Mouse (Mus musculus): Measurements from ENCODE around the gene Hoxa2. TPM values are rescaled to one million over a fixed set of nuclear protein-coding genes. Genes with fewer than 3 reads are reported as not detected.

Hoxa2 gene
- total RNA-seq (2014; fragmentation: Nextera tagmentation) = 0.53 TPM in 1 of 2 replicates, not detected in the other
- not detected in 2 replicates for total RNA-seq (2017)

GRCm38 (mm10) chr6:52164626-52165440 is at the start of gene Hoxa2:
Gene Hoxa2, minus strand, starts transcription at chr6:52164831.
- no peak for ATAC-seq (replicated peaks; ENCODE audit: poor library complexity, severe bottlenecking)

- no peak for ATAC-seq (replicated peaks; ENCODE audit: poor library complexity, severe bottlenecking)
Measured at GRCm38 (mm10) chr6:52214271-52214670, 49.6 kb upstream of the Hoxa2 start.

GRCm38 (mm10) chr6:52213119-52213986 is 48.7 kb upstream of the Hoxa2 start, which contains the start of the genes Hoxa3 and Gm28308:
Gene Hoxa3, minus strand, starts transcription at chr6:52213336.
Gene Gm28308, minus strand, starts transcription at chr6:52213339.
- peak; percentile 8; the same call in 1 of the 2 replicates for ATAC-seq (replicated peaks; ENCODE audit: poor library complexity, severe bottlenecking)

- ATAC-seq (replicated peaks; ENCODE audit: poor library complexity, severe bottlenecking) = 0 out of 2 replicates have a peak, but pooled peaks have one; percentile 15
Measured at GRCm38 (mm10) chr6:52212556-52213118, 48.0 kb upstream of the Hoxa2 start.

- no peak for ATAC-seq (replicated peaks; ENCODE audit: poor library complexity, severe bottlenecking)
Measured at GRCm38 (mm10) chr6:52211961-52212360, 47.3 kb upstream of the Hoxa2 start.

GRCm38 (mm10) chr6:52211170-52211935 is 46.7 kb upstream of the Hoxa2 start:
- peak; percentile 75 for ATAC-seq (replicated peaks; ENCODE audit: poor library complexity, severe bottlenecking)

GRCm38 (mm10) chr6:52209685-52210046 is 45.0 kb upstream of the Hoxa2 start:
- no peak for ATAC-seq (replicated peaks; ENCODE audit: poor library complexity, severe bottlenecking)

GRCm38 (mm10) chr6:52208868-52209684 is 44.4 kb upstream of the Hoxa2 start:
- ATAC-seq (replicated peaks; ENCODE audit: poor library complexity, severe bottlenecking) = no peak

GRCm38 (mm10) chr6:52208072-52208867 is 43.6 kb upstream of the Hoxa2 start, which contains the start of gene Hoxa6:
Gene Hoxa6, minus strand, starts transcription at chr6:52208722.
- no peak for ATAC-seq (replicated peaks; ENCODE audit: poor library complexity, severe bottlenecking)

- ATAC-seq (replicated peaks; ENCODE audit: poor library complexity, severe bottlenecking) = no peak
Measured at GRCm38 (mm10) chr6:52207684-52207976, 43.0 kb upstream of the Hoxa2 start.

- no peak for ATAC-seq (replicated peaks; ENCODE audit: poor library complexity, severe bottlenecking)
Measured at GRCm38 (mm10) chr6:52206882-52207683, 42.5 kb upstream of the Hoxa2 start.

GRCm38 (mm10) chr6:52205638-52206621 is 41.3 kb upstream of the Hoxa2 start:
- ATAC-seq (replicated peaks; ENCODE audit: poor library complexity, severe bottlenecking) = no peak

- ATAC-seq (replicated peaks; ENCODE audit: poor library complexity, severe bottlenecking) = no peak
Measured at GRCm38 (mm10) chr6:52205221-52205620, 40.6 kb upstream of the Hoxa2 start.

GRCm38 (mm10) chr6:52204050-52204752 is 39.6 kb upstream of the Hoxa2 start, which contains the start of gene Hoxa5:
Gene Hoxa5, minus strand, starts transcription at chr6:52204587.
- peak; percentile 64 for ATAC-seq (replicated peaks; ENCODE audit: poor library complexity, severe bottlenecking)

- no peak for ATAC-seq (replicated peaks; ENCODE audit: poor library complexity, severe bottlenecking)
Measured at GRCm38 (mm10) chr6:52203371-52204049, 38.9 kb upstream of the Hoxa2 start.

Data from granulocyte monocyte progenitor cell, adult 5-6 weeks (primary cell).